Mouse (Mus musculus): Measurements from ENCODE around the gene Pi4ka. TPM values are rescaled to one million over a fixed set of nuclear protein-coding genes. Genes with fewer than 3 reads are reported as not detected.

The Pi4ka gene
- total and polyA plus RNA-seq, 3 experiments, result 40.5 to 149 (median 88.4) TPM

DNA sequence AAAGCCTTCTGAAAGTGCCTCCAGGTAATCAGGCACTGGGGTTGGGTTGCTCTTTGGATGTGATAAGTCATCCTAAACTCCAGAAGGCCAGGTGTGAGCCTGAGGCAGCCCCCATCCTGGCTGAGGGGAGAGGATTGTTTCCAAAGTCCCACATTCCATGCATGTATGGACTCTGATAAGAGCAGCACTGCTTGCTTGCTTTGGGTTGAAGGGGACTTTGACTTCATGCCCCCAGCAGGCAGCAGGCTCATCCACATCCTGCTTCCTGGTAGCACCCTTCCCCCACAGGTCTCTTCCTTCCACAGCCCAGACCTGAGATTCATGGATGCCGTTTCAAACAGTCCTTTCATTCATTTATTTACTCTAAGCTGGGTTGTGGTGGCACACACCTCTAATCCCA lies 162.4 kb downstream of the Pi4ka start:
- peaks cover 0 to 12% of the 10 kb centered on the region in 2 experiments; a peak in 2 of 4 replicates for H3K4me1 ChIP-seq (ENCODE audit: control insufficient read depth in 1 of 2, insufficient read depth in 2 of 2)
- dilution Hi-C loops (cut with MboI; ENCODE audit: extremely low pct_ligation_motif_present, extremely low pct_unique_long_range_greater_than_20kb, low sequenced_read_pairs), result no loop called here
- no peak overlapping the region for H3K27ac ChIP-seq (ENCODE audit: insufficient read depth, low read depth)
- no peaks in the 10 kb centered on the region for H3K9me3 ChIP-seq (replicated peaks; ENCODE audit: low read length)
- in situ Hi-C loops (cut with MboI; ENCODE audit: low pct_ligation_motif_present, low pct_unique_long_range_greater_than_20kb, low sequenced_read_pairs), result no loop called here
- TF ChIP-seq ZC3H11A (IDR thresholded peaks at IDR 0.05; ENCODE audit: low read depth, low read length), result no peak
- TF ChIP-seq PAX5 (IDR thresholded peaks at IDR 0.05; ENCODE audit: low read length), result no peak
- TF ChIP-seq HCFC1 (IDR thresholded peaks at IDR 0.05; ENCODE audit: low read depth, low read length), result no peak
- no peak for TF ChIP-seq ZKSCAN1 (IDR thresholded peaks at IDR 0.05; ENCODE audit: borderline replicate concordance, low read depth, low read length)
- TF ChIP-seq GABPA (IDR thresholded peaks at IDR 0.05; ENCODE audit: insufficient replicate concordance, low read depth, low read length), result no peak
- TF ChIP-seq MEF2A (IDR thresholded peaks at IDR 0.05; ENCODE audit: borderline replicate concordance, low read depth, low read length), result no peak
- TF ChIP-seq JUND (conservative IDR thresholded peaks at IDR 0.05; ENCODE audit: low read depth, low read length), result no peak
- TF ChIP-seq USF2 (conservative IDR thresholded peaks at IDR 0.05; ENCODE audit: low read depth, low read length), result no peak
- no peak for TF ChIP-seq CTCF (conservative IDR thresholded peaks at IDR 0.05 in 1 of 2, IDR thresholded peaks at IDR 0.05 in 1 of 2; ENCODE audit: low read depth in 2 of 2, low read length in 2 of 2)
- TF ChIP-seq RCOR1 (conservative IDR thresholded peaks at IDR 0.05; ENCODE audit: low read depth, low read length), result no peak
- TF ChIP-seq NRF1 (IDR thresholded peaks at IDR 0.05; ENCODE audit: low read depth, low read length), result no peak
- TF ChIP-seq POLR2AphosphoS2 (IDR thresholded peaks at IDR 0.05; ENCODE audit: low read depth, low read length), result no peak
- TF ChIP-seq E2F4 (IDR thresholded peaks at IDR 0.05; ENCODE audit: insufficient replicate concordance, low read depth, low read length), result no peak
- TF ChIP-seq IRF4 (IDR thresholded peaks at IDR 0.05; ENCODE audit: low read depth, low read length), result no peak
- no peak for TF ChIP-seq POLR2A (IDR thresholded peaks at IDR 0.05; ENCODE audit: low read depth, low read length)
- no peak overlapping the region for H3K4me2 ChIP-seq (ENCODE audit: insufficient read depth, low read depth, poor library complexity, severe bottlenecking)
- DNase-seq (ENCODE audit: extremely low read depth), result no peak
- H3K4me3 ChIP-seq (replicated peaks in 1 of 3; ENCODE audit: low read depth in 2 of 3, low read length in 2 of 3, poor library complexity in 1 of 3), result no peak overlapping the region
- H3K27me3 ChIP-seq (replicated peaks), result no peaks in the 10 kb centered on the region
- H3K36me3 ChIP-seq (replicated peaks in 1 of 2; ENCODE audit: control insufficient read depth in 1 of 2, insufficient read depth in 1 of 2, low read length in 1 of 2), result peaks cover 0 to 22% of the 10 kb centered on the region in 2 experiments
- peaks cover 10% of the 10 kb centered on the region for H3K79me2 ChIP-seq (replicated peaks; ENCODE audit: control insufficient read depth, extremely low read depth, insufficient read depth, poor library complexity, severe bottlenecking)
- no peak overlapping the region for H3K9ac ChIP-seq (ENCODE audit: insufficient read depth, low read depth)

DNA sequence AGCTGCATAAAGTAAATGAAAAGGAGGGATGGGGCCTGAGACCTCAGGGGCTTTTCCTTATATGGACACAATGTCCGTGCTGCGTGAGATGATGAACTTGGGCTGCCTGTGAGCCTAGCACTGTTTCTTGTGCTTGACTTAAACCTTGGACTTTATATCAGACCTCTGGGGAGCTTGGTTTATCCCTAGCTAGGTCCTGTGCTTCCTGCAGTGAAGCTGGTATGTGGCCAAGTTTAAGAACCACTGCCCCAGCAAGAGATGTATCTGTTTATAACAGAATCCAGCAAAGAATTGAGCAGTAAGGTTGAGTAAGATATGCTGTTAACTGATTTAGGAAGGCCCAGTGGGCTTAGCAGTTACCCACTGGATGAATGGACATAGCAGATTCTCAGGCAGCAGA lies 166.7 kb downstream of the Pi4ka start:
- dilution Hi-C loops (cut with MboI; ENCODE audit: extremely low pct_ligation_motif_present, extremely low pct_unique_long_range_greater_than_20kb, low sequenced_read_pairs), result no loop called here
- H3K4me2 ChIP-seq (ENCODE audit: insufficient read depth, low read depth, poor library complexity, severe bottlenecking), result no peak overlapping the region
- H3K27ac ChIP-seq (ENCODE audit: insufficient read depth, low read depth), result no peak overlapping the region
- H3K9ac ChIP-seq (ENCODE audit: insufficient read depth, low read depth), result no peak overlapping the region
- H3K4me1 ChIP-seq (ENCODE audit: control insufficient read depth in 1 of 2, insufficient read depth in 2 of 2), result peaks cover 11 to 32% of the 10 kb centered on the region in 2 experiments
- in situ Hi-C loops (cut with MboI; ENCODE audit: low pct_ligation_motif_present, low pct_unique_long_range_greater_than_20kb, low sequenced_read_pairs), result no loop called here
- no peak overlapping the region for H3K4me3 ChIP-seq (replicated peaks in 1 of 3; ENCODE audit: low read depth in 2 of 3, low read length in 2 of 3, poor library complexity in 1 of 3)
- H3K27me3 ChIP-seq (replicated peaks), result no peaks in the 10 kb centered on the region
- H3K36me3 ChIP-seq (replicated peaks in 1 of 2; ENCODE audit: control insufficient read depth in 1 of 2, insufficient read depth in 1 of 2, low read length in 1 of 2), result peaks cover 0 to 17% of the 10 kb centered on the region in 2 experiments
- peaks cover 36% of the 10 kb centered on the region for H3K79me2 ChIP-seq (replicated peaks; ENCODE audit: control insufficient read depth, extremely low read depth, insufficient read depth, poor library complexity, severe bottlenecking)
- DNase-seq (ENCODE audit: extremely low read depth), result no peak
- H3K9me3 ChIP-seq (replicated peaks; ENCODE audit: low read length), result no peaks in the 10 kb centered on the region
- TF ChIP-seq USF2 (conservative IDR thresholded peaks at IDR 0.05; ENCODE audit: low read depth, low read length) (no peak), NRF1 (IDR thresholded peaks at IDR 0.05; ENCODE audit: low read depth, low read length) (no peak), CHD2 (IDR thresholded peaks at IDR 0.05; ENCODE audit: low read length) (no peak), MAZ (IDR thresholded peaks at IDR 0.05; ENCODE audit: low read depth, low read length) (no peak), ZC3H11A (IDR thresholded peaks at IDR 0.05; ENCODE audit: low read depth, low read length) (no peak), POLR2AphosphoS2 (IDR thresholded peaks at IDR 0.05; ENCODE audit: low read depth, low read length) (no peak), POLR2A (IDR thresholded peaks at IDR 0.05; ENCODE audit: low read depth, low read length) (no peak), MAFK (IDR thresholded peaks at IDR 0.05; ENCODE audit: insufficient replicate concordance, low read length) (no peak), NELFE (IDR thresholded peaks at IDR 0.05; ENCODE audit: low read depth, low read length) (no peak), IRF4 (IDR thresholded peaks at IDR 0.05; ENCODE audit: low read depth, low read length) (no peak), HCFC1 (IDR thresholded peaks at IDR 0.05; ENCODE audit: low read depth, low read length) (no peak), USF1 (IDR thresholded peaks at IDR 0.05; ENCODE audit: low read depth, low read length) (no peak), PAX5 (IDR thresholded peaks at IDR 0.05; ENCODE audit: low read length) (no peak)

Measured in CH12.LX (cell line).